Mouse (Mus musculus) Patski (cell line): ENCODE measurements around the gene AC134908.4. TPM values are rescaled to one million over a fixed set of nuclear protein-coding genes. Genes with fewer than 3 reads are reported as not detected.
A peak's percentile ranks its signal among the peaks of the same experiment; 100 is the strongest.

Source experiments
- ATAC-seq: fragments of 100-300 bp; one replicate; pipeline ENCODE4 v1.8.0; 2021
- CTCF ChIA-PET: fragments of 350-600 bp; sonication (Branson Sonifier 250); formaldehyde crosslinking; loops from one replicate; lab custom pipeline; 2022; ENCODE audit warnings: inconsistent platforms; lab: Charles Lee
- POLR2A ChIA-PET: fragments of 350-600 bp; sonication (Branson Sonifier 250); formaldehyde crosslinking; loops from one replicate; lab custom pipeline; 2022; ENCODE audit warnings: antibody characterized with exemption, inconsistent platforms; lab: Charles Lee
- DNase-seq: peaks from one replicate; pipeline ENCODE4 v3.0.0-alpha.2; 2011; ENCODE audit warnings: low read depth, low spot score
- H3K27me3 ChIP-seq: fragments of 371-371 bp; one replicate; pipeline ENCODE4 v1.5.1; 2021
- CTCF ChIP-seq: fragments of 100-300 bp; IDR thresholded peaks from one replicate; pipeline ENCODE4 v1.5.1; 2021
- in situ Hi-C: fragments of 300-500 bp; cut with MboI; formaldehyde crosslinking; loops from 3 replicates; pipeline ENCODE4 v1.11.1; 2018; ENCODE audit warnings: low pct_unique_long_range_greater_than_20kb, mixed read lengths
- polyA plus RNA-seq: library from polyadenylated mRNA; unstranded; gene quantifications from one replicate; pipeline ENCODE4 v1.2.3, GENCODE M21; 2021

The AC134908.4 gene
- polyA plus RNA-seq, 1 experiment from 2014 or later, result 0.09 TPM

DNA sequence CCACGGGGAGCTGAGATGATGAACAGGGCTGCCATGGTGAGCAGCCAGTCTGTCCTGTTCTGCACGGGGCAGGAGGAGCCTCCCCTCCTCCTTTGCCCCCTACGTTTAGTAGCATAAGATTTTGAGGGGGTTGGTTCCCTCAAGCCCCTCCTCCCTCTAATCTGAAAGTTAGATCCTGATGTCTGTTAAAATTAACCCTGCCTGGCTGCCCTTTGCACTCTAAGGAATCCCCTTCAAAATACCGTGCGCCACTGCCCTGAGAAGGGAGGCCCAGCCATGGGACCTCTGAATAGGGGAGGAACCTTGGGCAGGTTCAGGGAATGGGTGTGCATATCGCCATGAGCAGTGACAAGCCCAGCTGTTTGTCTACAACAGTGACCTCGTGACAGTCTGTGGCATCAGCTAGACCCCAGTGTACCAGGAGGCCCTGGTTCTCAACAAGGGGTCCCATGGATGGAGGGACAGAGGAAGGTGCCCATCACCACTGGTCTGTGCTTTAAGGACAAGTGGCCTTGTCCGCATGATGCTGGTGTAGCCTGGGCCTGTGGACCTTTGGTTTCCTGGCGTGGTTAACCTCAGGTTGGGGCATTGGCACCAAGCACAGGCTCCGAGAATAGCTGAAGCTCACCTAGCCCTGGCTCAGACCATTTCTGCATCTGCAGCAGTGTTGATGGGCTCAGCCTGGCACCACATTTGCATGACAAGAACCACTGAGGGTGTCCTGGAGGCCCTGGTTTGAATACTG lies 20.0 kb downstream of the AC134908.4 start:
- DNase-seq, result no peak
- no peak for TF ChIP-seq CTCF
- CTCF ChIA-PET, result interaction anchor here (2.7 kb wide), 1 partner anchor 26 kb away, joined by 11 read pairs; no protein-coding TSS in a partner anchor
- in situ Hi-C loops, result no loop called here
- POLR2A ChIA-PET, result no interaction called here
- no peaks in the 10 kb centered on the region for H3K27me3 ChIP-seq
- ATAC-seq, result no peak

DNA sequence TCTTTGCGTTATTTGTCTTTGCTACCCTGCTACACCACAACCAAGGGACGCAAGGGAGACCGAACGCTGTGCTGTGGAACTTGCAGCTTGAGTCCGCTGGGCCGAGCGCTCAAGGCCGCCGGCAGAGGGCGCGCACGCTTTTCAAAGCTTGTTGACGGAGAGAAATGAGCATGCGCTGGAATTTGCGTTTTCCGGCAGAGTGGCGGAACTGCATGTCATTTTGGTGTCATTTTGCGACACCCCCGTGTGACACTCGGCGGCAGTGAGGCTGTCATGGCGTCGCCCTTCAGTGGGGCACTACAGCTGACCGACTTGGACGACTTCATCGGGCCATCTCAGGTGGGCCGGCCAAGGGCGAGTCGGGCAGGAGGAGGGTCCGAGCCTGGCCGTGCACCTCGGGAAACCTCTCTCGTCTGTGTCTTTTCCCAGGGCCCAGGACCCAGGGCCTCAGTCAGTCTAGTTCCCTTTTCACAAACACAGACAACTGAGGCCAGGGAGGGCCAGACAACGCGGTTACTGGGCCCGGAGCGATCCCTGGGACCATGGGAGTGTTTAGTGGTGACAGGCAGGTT lies 21.8 kb downstream of the AC134908.4 start, which contains the start of gene Narfl:
Gene Narfl, plus strand, starts transcription at position 228 of the 572 bp plus-strand sequence.
- H3K27me3 ChIP-seq, result no peaks in the 10 kb centered on the region
- ATAC-seq (peak; percentile 63), DNase-seq (peak; percentile 84)
- ChIA-PET CTCF (interaction anchor here (0.8 to 2.7 kb wide), 3 partner anchors 23 to 41 kb away, joined by 3 to 11 read pairs (median 3); partner anchors contain the start of gene Metrn), POLR2A (interaction anchor here (0.7 to 2.1 kb wide), 3 partner anchors 13 to 30 kb away, joined by 3 to 5 read pairs (median 4); no protein-coding TSS in a partner anchor)
- TF ChIP-seq CTCF, result no peak
- in situ Hi-C loops, result no loop called here

DNA sequence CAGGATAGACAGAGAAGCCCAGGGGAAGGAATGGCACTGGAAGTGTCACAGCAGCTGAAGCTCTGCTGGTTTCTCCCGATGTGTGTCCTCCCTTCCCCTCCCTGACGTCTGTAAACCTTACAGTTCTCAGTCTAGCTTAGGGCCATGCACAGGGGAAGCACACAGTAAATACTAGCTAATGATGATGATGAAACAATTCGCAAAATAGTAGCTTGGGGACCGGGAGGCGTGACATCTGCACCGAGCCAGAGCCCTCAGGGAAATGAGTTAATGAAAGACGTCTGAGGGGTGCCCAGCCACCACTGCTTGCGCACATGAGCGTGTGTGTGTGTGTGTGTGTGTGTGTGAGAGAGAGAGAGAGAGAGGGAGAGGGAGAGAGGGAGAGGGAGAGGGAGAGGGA lies 26.1 kb downstream of the AC134908.4 start:
- DNase-seq (no peak), ATAC-seq (no peak)
- ChIA-PET POLR2A (no interaction called here), CTCF (no interaction called here)
- in situ Hi-C loops, result loop anchor here (5.0 kb wide), 2 partner anchors 33 to 37 kb away; no protein-coding TSS in a partner anchor
- H3K27me3 ChIP-seq, result no peaks in the 10 kb centered on the region
- TF ChIP-seq CTCF, result no peak

DNA sequence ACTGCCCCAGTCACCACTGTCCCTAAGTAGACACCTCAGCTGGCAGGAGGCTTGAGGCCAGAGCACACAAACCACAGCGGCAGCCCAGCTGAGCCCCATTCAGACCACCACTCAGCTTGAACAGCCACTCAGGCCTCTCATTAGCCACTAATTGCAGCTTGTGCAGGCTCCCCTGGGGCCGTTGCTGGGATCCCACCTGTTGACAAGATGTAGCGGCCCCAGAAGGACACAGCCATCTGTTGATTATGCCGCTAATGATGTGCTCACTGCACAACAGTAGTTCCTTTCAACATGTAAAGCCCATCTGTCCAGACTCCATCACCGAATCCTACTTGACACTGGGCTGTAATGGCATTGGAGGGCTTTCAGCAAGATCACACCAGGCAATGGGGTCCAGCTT lies 29.6 kb downstream of the AC134908.4 start:
- ChIA-PET CTCF (no interaction called here), POLR2A (no interaction called here)
- TF ChIP-seq CTCF, result no peak
- no peak for ATAC-seq
- no peak for DNase-seq
- in situ Hi-C loops, result loop anchor here (5.0 kb wide), 2 partner anchors 34 to 36 kb away; no protein-coding TSS in a partner anchor
- no peaks in the 10 kb centered on the region for H3K27me3 ChIP-seq

DNA sequence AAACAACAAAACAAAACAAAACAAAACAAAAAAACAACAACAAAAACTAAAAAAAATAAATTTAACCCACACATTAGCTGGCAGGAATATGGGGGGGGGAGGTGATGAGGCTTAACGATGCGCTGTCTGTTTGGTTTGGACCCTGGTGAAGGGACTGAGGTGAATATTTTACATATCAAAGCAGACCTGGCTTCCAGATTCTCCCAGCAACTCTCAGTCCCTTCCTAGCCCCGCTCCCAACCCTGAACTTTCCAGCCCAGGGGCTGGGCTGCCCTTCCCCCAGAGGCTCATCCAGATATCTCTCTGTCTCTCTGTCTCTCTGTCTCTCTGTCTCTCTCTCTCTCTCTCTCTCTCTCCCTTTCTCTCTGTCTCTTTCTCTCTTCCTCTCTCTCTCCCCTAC lies 32.9 kb downstream of the AC134908.4 start:
- POLR2A ChIA-PET, result no interaction called here
- no peak for TF ChIP-seq CTCF
- in situ Hi-C loops, result no loop called here
- DNase-seq (no peak), ATAC-seq (no peak)
- no peaks in the 10 kb centered on the region for H3K27me3 ChIP-seq
- CTCF ChIA-PET, result interaction anchor here (1.2 kb wide), 1 partner anchor 40 kb away, joined by 4 read pairs; no protein-coding TSS in a partner anchor

DNA sequence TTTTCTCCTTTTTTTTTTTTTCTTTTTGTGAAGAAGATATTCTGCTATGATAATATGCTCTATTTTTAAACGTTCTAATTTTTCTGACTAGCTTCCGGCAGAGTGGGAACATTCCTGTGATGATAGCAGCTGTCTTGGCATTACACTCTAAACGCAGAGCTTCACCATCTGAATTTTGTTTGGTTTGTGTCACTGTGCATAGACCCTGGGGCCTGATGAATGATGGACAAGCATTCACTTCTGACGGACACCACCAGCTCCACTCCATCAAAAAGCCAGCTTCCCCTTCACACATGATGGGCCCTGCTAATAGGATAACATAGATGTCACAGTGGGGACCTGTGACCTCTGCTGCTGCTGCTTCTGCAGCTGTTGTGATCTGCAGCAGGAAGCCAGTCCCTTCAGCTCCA lies 33.9 kb downstream of the AC134908.4 start:
- no peaks in the 10 kb centered on the region for H3K27me3 ChIP-seq
- in situ Hi-C loops, result no loop called here
- ChIA-PET POLR2A (no interaction called here), CTCF (interaction anchor here (1.9 kb wide), 1 partner anchor 40 kb away, joined by 6 read pairs; no protein-coding TSS in a partner anchor)
- no peak for DNase-seq
- no peak for ATAC-seq
- TF ChIP-seq CTCF, result no peak

GRCm38 (mm10) chr17:25760148-25760547 lies 35.3 kb downstream of the AC134908.4 start:
- H3K27me3 ChIP-seq, result no peaks in the 10 kb centered on the region
- CTCF ChIA-PET, result interaction anchor here (1.1 to 1.9 kb wide), 2 partner anchors 20 to 41 kb away, joined by 3 to 6 read pairs; no protein-coding TSS in a partner anchor
- ATAC-seq, result no peak
- no peak for DNase-seq
- POLR2A ChIA-PET, result no interaction called here
- no peak for TF ChIP-seq CTCF
- in situ Hi-C loops, result no loop called here

GRCm38 (mm10) chr17:25757691-25758090 lies 37.8 kb downstream of the AC134908.4 start:
- CTCF ChIA-PET, result no interaction called here
- TF ChIP-seq CTCF, result no peak
- ATAC-seq (no peak), DNase-seq (no peak)
- in situ Hi-C loops, result no loop called here
- H3K27me3 ChIP-seq, result no peaks in the 10 kb centered on the region
- POLR2A ChIA-PET, result no interaction called here

- DNase-seq (no peak), ATAC-seq (peak; percentile 29)
- no peaks in the 10 kb centered on the region for H3K27me3 ChIP-seq
- ChIA-PET CTCF (no interaction called here), POLR2A (no interaction called here)
- in situ Hi-C loops, result no loop called here
- no peak for TF ChIP-seq CTCF
Observed at GRCm38 (mm10) chr17:25756378-25757242, 38.8 kb downstream of the AC134908.4 start.
